Mouse (Mus musculus) heart, adult 9 months (tissue): Measurements from ENCODE around the gene Psmd14.

ENCODE experiments used
- DNase-seq, 2 experiments: peaks; one replicate each; pipeline ENCODE4 v3.0.0; 2022; ENCODE audit warnings: low spot score in 2 of 2

Gene Psmd14

GRCm38 (mm10) chr2:61760044-61760443, 48.5 kb downstream of the Psmd14 start:
- no peak for DNase-seq

- DNase-seq = no peak
Measured at GRCm38 (mm10) chr2:61764470-61765105, 53.1 kb downstream of the Psmd14 start.

- no peak for DNase-seq
Measured at GRCm38 (mm10) chr2:61765526-61765925, 54.0 kb downstream of the Psmd14 start.

- no peak for DNase-seq
Measured at GRCm38 (mm10) chr2:61780794-61781193, 69.3 kb downstream of the Psmd14 start.

- DNase-seq = no peak
Measured at GRCm38 (mm10) chr2:61794960-61795359, 83.5 kb downstream of the Psmd14 start.

- DNase-seq = no peak
Measured at GRCm38 (mm10) chr2:61798048-61798447, 86.6 kb downstream of the Psmd14 start.

- DNase-seq = no peak
Measured at GRCm38 (mm10) chr2:61802656-61803251, 91.3 kb downstream of the Psmd14 start, which contains the start of gene Tbr1. TSS of gene Tbr1 (plus strand) at chr2:61802930.

- no peak for DNase-seq
Measured at GRCm38 (mm10) chr2:61803443-61804367, 92.2 kb downstream of the Psmd14 start.

GRCm38 (mm10) chr2:61804382-61804840, 92.9 kb downstream of the Psmd14 start:
- no peak for DNase-seq

- DNase-seq = no peak
Measured at GRCm38 (mm10) chr2:61804841-61805540, 93.5 kb downstream of the Psmd14 start.

- no peak for DNase-seq
Measured at GRCm38 (mm10) chr2:61805541-61806345, 94.2 kb downstream of the Psmd14 start.

GRCm38 (mm10) chr2:61806346-61806825, 94.9 kb downstream of the Psmd14 start:
- no peak for DNase-seq

- no peak for DNase-seq
Measured at GRCm38 (mm10) chr2:61807151-61807550, 95.7 kb downstream of the Psmd14 start.

GRCm38 (mm10) chr2:61807781-61808180, 96.3 kb downstream of the Psmd14 start:
- no peak for DNase-seq

GRCm38 (mm10) chr2:61808776-61809175, 97.3 kb downstream of the Psmd14 start:
- DNase-seq = no peak

- no peak for DNase-seq
Measured at GRCm38 (mm10) chr2:61809381-61809780, 97.9 kb downstream of the Psmd14 start.

GRCm38 (mm10) chr2:61810751-61811150, 99.3 kb downstream of the Psmd14 start:
- no peak for DNase-seq

- DNase-seq = no peak
Measured at GRCm38 (mm10) chr2:61811163-61811506, 99.6 kb downstream of the Psmd14 start.

- no peak for DNase-seq
Measured at GRCm38 (mm10) chr2:61811507-61812421, 100.3 kb downstream of the Psmd14 start.

GRCm38 (mm10) chr2:61812536-61812935, 101.0 kb downstream of the Psmd14 start:
- no peak for DNase-seq
